Mouse (Mus musculus) neutrophil, adult 59 days (primary cell): Measurements from ENCODE around the gene Lrp10. TPM values are rescaled to one million over a fixed set of nuclear protein-coding genes. Genes with fewer than 3 reads are reported as not detected.

Source experiments
- total RNA-seq, 2 experiments: library from RNA; stranded (reverse); gene quantifications; 1 replicate in 1 of 2; 2 replicates in 1 of 2; pipeline ENCODE4 v1.2.4; 2023

Lrp10 gene
- total RNA-seq, result 10 to 100 TPM; 85.2 to 89.5 TPM

DNA sequence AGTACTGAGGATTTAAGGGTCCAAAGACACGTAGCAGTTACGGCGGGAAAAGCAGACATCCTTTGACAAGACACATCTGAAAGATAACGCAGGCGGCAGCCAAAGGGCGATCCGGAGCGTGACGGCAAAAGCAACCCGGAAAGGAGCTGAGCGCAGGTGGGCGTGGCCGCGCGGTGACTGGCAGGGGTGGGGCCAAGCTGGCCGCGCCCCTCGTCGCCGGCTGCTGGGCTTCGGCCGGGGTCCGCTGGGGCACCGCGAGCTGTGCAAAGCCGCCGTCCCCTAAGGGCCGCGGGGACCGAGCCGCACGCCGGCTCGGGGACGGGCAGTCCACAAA is at the start of gene Lrp10:
Gene Lrp10, plus strand, starts transcription at position 179 of the 334 bp plus-strand sequence.

GRCm38 (mm10) chr14:54417623-54418081 is 46.3 kb upstream of the Lrp10 start, which contains the start of gene Slc7a7:
TSS of gene Slc7a7 (minus strand) at chr14:54417780.

GRCm38 (mm10) chr14:54426689-54427398 is 37.1 kb upstream of the Lrp10 start, which contains the start of gene Mrpl52:
TSS of gene Mrpl52 (plus strand) at chr14:54426909.

DNA sequence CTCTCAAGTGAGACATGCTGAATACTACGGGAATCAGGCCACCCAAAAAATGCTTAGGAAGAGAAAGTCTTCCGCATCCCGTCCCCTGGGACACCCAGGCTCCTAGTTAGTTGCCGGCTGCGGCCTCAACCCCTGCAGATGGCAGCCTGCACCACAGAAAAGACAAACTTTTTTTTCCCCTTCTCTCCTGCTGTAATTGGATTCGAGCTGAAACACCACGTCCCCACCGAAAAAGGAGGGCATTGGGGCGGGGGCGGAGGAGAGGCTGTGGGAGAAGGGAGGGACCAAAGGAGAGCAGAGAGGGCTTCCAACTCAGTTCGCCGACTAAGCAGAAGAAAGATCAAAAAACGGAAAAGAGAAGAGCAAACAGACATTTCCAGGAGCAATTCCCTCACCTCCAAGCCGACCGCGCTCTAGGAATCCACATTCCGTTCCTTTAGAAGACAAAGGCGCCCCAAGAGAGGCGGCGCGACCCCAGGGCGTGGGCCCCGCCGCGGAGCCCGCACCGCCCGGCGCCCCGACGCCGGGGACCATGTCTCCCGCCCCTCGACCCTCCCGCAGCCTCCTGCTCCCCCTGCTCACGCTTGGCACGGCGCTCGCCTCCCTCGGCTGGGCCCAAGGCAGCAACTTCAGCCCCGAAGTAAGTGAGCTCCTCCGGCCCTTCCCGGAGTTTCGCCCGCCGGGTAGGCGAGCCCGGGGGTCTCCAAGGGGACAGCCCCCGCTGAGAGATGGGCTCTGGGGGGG is 32.4 kb upstream of the Lrp10 start, which contains the start of gene Mmp14:
Gene Mmp14, plus strand, starts transcription at position 279 of the 744 bp plus-strand sequence.

DNA sequence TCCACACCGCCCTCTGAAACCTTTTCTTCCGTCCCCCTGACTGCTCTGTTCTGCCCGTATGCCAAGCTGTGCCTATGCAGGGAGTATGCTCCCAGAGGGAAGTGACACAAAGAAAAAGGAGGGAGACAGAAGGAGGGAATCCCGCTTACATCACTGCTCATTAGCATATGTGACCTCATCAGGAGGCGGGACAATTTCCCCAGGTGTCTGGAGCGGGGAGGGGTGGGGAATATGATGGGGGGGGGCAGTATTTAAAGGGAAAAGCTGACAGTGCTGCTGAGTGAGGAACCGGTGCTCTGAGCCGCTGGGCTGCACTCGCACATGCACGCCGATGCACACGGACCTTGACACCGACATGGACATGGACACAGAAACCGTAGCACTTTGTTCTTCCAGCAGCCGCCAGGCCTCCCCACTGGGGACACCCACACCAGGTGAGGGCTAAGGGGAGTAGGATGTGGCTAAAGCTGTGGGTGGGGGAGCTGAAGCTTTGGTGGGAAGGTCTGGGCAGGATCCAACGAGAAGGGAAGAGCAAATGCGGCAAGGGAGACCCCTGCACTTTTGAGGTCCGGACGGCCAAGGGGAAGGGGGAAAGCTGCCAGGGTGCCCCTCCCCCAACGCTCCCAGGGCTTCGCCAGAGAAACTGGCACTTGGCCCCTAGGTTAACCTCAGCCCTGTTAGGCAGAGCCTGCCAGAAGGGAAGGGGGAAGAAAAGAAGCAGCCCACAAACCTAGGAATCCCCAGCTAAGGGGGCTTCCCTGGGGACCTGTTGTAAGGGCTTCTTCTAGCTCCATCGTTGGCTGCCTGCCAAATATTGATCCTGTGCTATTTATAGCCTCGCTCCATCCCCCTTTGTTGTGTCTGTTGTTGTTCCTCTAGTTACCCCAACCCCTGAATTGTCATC is 12.3 kb downstream of the Lrp10 start, which contains the start of gene Rem2:
Gene Rem2, plus strand, starts transcription at position 160 of the 904 bp plus-strand sequence.

Other genes with a start within 250 kb of the Lrp10 start
- 10 to 100 TPM; 56.7 to 63.9 TPM for gene Dad1, start 210.0 kb upstream of the Lrp10 start, total RNA-seq
- 10 to 100 TPM; 17.9 to 21.2 TPM for gene Abhd4, start 209.9 kb upstream of the Lrp10 start, total RNA-seq
- gene Olfr49, start 179.2 kb upstream of the Lrp10 start, total RNA-seq, result not detected
- 10 to 100 TPM; 38.2 to 51.7 TPM for gene Oxa1l, start 103.3 kb upstream of the Lrp10 start, total RNA-seq
- 10 to 100 TPM; 18.2 to 18.9 TPM for gene Slc7a7, start 46.4 kb upstream of the Lrp10 start, total RNA-seq
- gene Mrpl52, start 37.2 kb upstream of the Lrp10 start, total RNA-seq, result 10 to 100 TPM; 24.7 to 27.8 TPM
- gene Mmp14, start 32.5 kb upstream of the Lrp10 start, total RNA-seq, result 1 to 10 TPM in 1 of 2 experiments, under 1 TPM in 1; 0.37 to 1.3 TPM
- gene Rem2, start 12.0 kb downstream of the Lrp10 start, total RNA-seq, result not detected
- 10 to 100 TPM; 13.9 to 15.9 TPM for gene Prmt5, start 53.4 kb downstream of the Lrp10 start, total RNA-seq
- gene Haus4, start 90.5 kb downstream of the Lrp10 start, total RNA-seq, result 10 to 100 TPM; 20.7 to 27.9 TPM
- under 1 TPM; 0.15 to 0.24 TPM for gene Ajuba, start 113.4 kb downstream of the Lrp10 start, total RNA-seq
- 1 to 10 TPM; 4.2 to 4.5 TPM for gene 4931414P19Rik, start 141.9 kb downstream of the Lrp10 start, total RNA-seq
- gene Psmb5, start 153.9 kb downstream of the Lrp10 start, total RNA-seq, result 10 to 100 TPM; 59.5 to 64.2 TPM
- not detected for gene Psmb11, start 157.3 kb downstream of the Lrp10 start, total RNA-seq
- not detected for gene Gm17606, start 176.8 kb downstream of the Lrp10 start, total RNA-seq
- gene Cdh24, start 177.2 kb downstream of the Lrp10 start, total RNA-seq, result 1 to 10 TPM; 2.1 to 2.4 TPM
- 10 to 100 TPM; 28.6 to 30.0 TPM for gene 1700123O20Rik, start 222.1 kb downstream of the Lrp10 start, total RNA-seq
- gene Acin1, start 222.8 kb downstream of the Lrp10 start, total RNA-seq, result 100 to 1,000 TPM; 231 to 260 TPM
- gene Gm29776, start 234.7 kb downstream of the Lrp10 start, total RNA-seq, result under 1 TPM; 0.31 to 0.38 TPM
- gene Cebpe, start 248.0 kb downstream of the Lrp10 start, total RNA-seq, result 100 to 1,000 TPM; 146 to 191 TPM